Mouse (Mus musculus) left cerebral cortex, adult 9 months (tissue): ENCODE results near the gene Lrp2bp.
A peak's percentile ranks its signal among the peaks of the same experiment; 100 is the strongest.

Experiments
- DNase-seq, 2 experiments: peaks; one replicate each; pipeline ENCODE4 v3.0.0; 2022; ENCODE audit warnings: low spot score in 2 of 2

Lrp2bp gene

GRCm38 (mm10) chr8:46024392-46024791 is 25.3 kb downstream of the Lrp2bp start:
- no peak for DNase-seq

DNA sequence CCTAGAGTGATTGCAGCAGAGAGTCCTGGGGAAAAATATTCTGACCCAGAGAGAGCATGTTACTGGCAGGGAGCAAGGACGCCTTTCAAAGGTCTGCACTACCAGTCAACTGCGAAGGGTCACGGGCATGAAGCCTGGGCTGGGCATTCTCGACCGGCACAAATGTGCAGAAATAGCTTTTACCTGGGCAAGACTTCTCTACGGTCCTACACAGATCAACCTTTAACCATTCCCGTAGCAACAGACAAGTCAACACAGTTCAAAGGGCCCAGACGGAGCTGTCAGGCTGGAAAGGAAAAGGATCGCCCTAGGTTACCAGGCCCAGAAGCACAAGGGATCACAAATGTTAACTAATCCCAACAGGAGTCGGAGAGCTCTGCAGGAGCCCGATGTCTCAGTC is 37.1 kb downstream of the Lrp2bp start:
- no peak for DNase-seq

GRCm38 (mm10) chr8:46039666-46040065 is 40.6 kb downstream of the Lrp2bp start:
- DNase-seq, result no peak

GRCm38 (mm10) chr8:46040260-46040659 is 41.2 kb downstream of the Lrp2bp start:
- peak in 1 of 2 experiments; percentile 34 for DNase-seq

DNA sequence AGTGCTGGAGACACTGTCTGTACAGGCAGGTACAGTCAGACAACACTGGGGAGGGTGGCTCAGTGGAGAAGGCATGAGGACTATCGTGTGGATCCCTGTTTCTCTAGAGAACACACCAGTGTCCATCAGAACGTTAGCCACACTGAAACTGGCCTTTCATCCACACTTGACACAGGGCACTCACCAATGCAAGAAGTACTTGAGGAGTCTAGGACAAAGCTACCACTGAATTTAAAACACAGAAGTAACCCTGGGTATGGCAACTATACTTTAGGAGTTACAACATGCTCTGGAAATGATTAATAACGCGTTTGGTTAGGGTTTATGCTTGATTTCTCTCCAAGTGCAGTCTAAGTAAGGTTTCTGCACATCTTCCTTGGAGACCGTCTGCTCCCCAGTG is 73.7 kb downstream of the Lrp2bp start:
- no peak for DNase-seq

DNA sequence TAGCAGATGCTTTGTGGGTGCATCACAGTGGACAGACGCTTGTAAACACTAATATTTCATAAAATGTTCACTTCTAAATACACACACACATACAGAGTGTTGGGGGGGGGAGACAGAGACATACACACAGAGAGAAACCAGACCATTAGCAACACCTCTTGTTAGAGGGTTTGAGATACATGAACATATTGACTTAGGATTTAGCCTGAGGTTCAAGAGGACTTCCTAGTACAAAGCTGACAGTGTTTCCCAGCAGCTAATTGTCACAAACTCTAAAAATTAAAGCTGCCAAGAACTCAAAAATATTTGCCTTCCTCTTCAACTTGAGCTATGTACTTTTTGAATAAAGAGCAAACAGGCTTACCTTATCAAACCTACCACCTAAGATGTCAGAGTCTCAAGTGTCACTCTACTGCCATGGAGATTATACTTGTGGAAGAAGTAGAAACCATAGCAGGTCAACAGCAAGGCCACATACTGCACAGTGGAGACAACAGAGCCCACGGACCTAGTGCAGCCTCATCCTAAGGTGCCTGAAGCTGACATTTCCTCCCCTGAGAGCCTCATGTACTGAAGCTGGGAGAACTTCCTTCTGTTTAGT is 74.5 kb downstream of the Lrp2bp start:
- DNase-seq, result no peak

DNA sequence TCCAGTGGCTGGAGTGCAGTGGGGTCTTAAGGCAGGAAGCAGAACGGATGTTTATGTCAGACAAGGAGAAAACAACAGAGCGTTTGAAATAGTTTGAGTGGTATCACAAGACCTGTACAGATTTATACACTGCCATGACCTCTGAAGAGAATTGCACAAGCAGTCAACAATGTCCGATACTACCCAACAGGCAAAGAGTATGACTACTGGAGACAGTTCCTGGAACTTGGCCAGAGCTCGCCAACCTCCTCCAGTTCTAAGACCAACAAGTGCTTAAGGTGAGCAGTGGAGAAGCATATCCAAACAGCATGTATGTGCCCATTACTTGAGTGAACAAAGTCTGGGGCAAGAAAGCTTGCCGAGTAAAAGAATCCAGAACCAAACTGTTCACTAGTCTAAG is 76.1 kb downstream of the Lrp2bp start:
- DNase-seq, result no peak

DNA sequence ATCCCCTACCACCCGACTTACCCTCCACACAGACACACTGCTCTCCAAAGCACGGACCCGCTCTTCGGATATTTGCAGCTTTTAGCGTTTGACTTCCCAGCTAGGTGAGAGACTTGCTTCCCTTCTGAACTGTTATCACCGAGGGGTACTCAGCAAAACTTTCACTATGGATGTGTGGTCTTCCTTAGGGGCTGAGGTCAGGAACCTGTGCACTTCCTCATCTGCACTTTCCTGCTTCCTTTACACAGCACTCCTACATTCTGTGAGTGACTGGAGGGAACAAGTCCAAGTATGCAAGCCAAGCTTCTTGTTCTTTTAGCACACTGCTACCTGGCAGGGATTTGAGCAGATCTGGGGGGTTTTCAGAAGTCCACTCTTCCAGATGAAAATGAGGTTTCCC is 79.8 kb downstream of the Lrp2bp start:
- no peak for DNase-seq
